Mouse (Mus musculus): ENCODE measurements at regions not wholly inside any gene's neighbourhood (a gene's known extent, or its start where the extent isn't known, plus 50 kb on each side); places are given as distances from the start of the nearest gene placed in this dataset.

DNA sequence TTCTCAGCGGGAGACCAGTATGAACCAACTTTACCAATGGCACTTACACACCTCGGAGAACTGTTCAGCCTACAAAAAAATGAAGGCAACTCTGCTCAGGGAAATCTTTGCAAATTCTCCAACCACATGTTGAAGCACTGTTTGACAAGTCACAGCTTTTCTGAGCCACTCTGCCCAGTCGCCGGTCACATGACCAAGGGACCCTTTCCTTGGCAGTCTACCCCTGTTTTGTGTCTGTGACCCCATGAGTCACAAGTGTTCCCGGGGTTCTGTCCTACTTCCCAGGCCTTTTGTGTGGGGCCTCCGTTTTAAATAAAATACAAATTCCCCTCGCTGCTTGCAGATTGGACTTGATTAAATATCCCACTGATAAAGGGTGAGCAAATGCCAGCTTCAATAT, 323.5 kb upstream of the Mgmt start:
- no peak for ATAC-seq (replicated peaks; ENCODE audit: poor library complexity, severe bottlenecking)

DNA sequence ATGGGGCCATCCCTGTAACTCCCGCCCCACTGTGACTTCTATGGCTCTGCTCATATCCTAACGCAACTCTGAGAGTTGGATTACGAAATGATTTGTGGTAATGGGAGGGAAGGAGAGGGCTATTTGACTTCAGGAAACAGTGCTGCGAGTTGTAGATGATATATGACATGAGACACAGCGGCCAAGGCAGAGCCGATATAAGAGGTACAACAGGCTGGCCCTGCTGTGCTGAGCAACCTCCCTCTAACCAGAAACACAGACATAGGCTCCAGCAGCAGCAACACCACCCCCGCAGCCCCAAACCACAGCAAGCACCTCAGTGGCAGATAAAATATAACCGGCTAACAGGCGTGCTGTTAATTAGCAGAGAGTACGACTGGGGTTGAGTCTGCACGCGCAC, 312.5 kb upstream of the Mgmt start:
- ATAC-seq (replicated peaks; ENCODE audit: poor library complexity, severe bottlenecking), result peak; percentile 88

GRCm38 (mm10) chr7:136584361-136584760, 310.1 kb upstream of the Mgmt start:
- ATAC-seq (replicated peaks; ENCODE audit: poor library complexity, severe bottlenecking), result no peak

DNA sequence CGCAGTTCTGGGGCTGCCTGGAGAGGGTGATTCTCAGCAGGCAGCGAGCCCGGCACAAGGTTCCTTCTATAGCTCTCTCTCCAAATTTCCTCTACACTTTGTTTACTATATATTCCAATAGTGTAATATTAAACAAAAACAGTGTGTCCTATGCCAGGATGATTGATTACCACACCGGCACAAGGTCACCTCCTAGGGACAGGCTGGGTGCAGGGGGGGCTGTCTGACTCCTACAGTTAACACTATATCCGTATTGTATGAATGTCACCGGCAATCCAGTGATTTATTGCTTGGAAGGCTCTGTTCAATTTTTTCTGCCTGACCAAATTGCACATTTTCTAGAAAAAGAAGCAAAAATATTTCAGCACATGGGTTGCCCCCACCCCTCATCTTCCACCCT, 305.9 kb upstream of the Mgmt start:
- no peak for ATAC-seq (replicated peaks; ENCODE audit: poor library complexity, severe bottlenecking)

- no peak for ATAC-seq (replicated peaks; ENCODE audit: poor library complexity, severe bottlenecking)
These were observed 303.5 kb upstream of the Mgmt start for GRCm38 (mm10) chr7:136590947-136591346.

- no peak for ATAC-seq (replicated peaks; ENCODE audit: poor library complexity, severe bottlenecking)
These were observed 286.9 kb upstream of the Mgmt start for GRCm38 (mm10) chr7:136607278-136608120.

GRCm38 (mm10) chr7:136613496-136613895, 280.9 kb upstream of the Mgmt start:
- ATAC-seq (replicated peaks; ENCODE audit: poor library complexity, severe bottlenecking), result no peak

DNA sequence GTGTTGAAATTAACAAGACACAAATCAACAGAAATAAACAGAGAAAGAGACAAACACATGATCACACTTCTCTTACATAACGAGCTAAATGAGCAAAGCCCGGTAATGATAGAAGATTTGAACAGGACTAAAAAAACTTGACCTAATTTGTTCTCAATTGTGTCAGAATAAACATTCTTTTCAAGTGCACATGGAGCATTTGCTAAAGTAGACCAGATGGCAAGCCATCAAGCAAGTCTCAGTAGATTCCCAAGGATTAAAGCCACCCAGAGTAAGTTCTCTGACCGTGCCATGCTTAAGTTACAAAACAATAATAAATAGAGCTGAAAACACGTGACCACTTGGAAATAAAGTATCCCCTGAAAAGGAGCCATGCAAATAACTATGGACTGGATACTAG, 269.9 kb upstream of the Mgmt start:
- ATAC-seq (replicated peaks; ENCODE audit: poor library complexity, severe bottlenecking), result no peak

- no peak for ATAC-seq (replicated peaks; ENCODE audit: poor library complexity, severe bottlenecking)
These were observed 263.3 kb upstream of the Mgmt start for GRCm38 (mm10) chr7:136631089-136631488.

GRCm38 (mm10) chr7:136640160-136640559, 254.3 kb upstream of the Mgmt start:
- no peak for ATAC-seq (replicated peaks; ENCODE audit: poor library complexity, severe bottlenecking)

DNA sequence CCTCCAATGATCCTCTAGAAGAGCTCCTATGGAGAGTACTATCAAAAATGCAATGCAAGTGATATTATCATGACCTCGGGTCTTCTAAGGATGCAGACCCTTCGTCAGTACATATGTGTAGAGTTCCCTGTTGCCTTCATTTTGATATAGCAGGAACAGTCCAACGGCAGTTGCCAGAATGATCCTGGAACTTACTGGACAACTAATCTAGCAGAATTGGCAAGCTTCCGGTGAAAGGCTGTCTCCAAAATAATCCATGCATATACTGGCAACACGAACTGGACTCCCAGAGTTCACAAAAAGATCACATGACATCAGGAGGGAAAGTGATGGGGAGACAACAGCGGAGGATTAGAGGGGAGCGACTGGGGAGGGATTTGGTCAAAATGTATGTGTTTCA, 253.6 kb upstream of the Mgmt start:
- ATAC-seq (replicated peaks; ENCODE audit: poor library complexity, severe bottlenecking), result no peak

GRCm38 (mm10) chr7:136649796-136650195, 244.6 kb upstream of the Mgmt start:
- no peak for ATAC-seq (replicated peaks; ENCODE audit: poor library complexity, severe bottlenecking)

- no peak for ATAC-seq (replicated peaks; ENCODE audit: poor library complexity, severe bottlenecking)
These were observed 234.5 kb upstream of the Mgmt start for GRCm38 (mm10) chr7:136659930-136660329.

- ATAC-seq (replicated peaks; ENCODE audit: poor library complexity, severe bottlenecking), result no peak
These were observed 234.0 kb upstream of the Mgmt start for GRCm38 (mm10) chr7:136660401-136660800.

DNA sequence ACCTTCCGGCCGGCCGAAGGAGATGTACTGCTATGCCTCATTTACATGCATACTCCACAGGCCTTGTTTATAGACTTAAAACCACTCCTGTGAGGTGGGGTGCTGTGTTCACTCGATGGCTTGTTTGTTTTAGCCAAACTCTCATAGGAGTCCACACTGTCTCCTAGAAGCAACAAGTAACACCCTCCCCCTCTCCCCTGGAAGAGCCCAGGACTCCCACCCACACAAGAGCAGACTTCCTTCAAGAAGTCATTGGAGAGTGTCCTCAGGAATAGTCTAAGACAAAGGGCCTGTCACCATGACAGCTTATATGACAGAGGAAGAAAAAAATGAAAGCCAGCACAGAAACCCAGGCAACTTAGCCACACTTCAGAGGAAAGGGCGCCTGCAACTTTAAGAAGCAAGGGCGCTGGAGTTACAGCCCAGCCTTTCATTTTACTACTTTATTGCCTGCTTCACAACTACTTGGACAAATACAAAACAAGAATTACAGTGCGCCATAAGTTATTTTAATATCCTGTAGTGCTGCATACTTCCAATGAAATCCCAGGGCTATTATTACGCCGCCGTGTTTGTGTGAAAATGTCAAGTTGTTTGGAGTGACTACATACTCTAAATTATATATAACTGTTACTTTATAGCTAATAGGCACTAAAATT, 229.9 kb upstream of the Mgmt start:
- no peak for ATAC-seq (replicated peaks; ENCODE audit: poor library complexity, severe bottlenecking)

DNA sequence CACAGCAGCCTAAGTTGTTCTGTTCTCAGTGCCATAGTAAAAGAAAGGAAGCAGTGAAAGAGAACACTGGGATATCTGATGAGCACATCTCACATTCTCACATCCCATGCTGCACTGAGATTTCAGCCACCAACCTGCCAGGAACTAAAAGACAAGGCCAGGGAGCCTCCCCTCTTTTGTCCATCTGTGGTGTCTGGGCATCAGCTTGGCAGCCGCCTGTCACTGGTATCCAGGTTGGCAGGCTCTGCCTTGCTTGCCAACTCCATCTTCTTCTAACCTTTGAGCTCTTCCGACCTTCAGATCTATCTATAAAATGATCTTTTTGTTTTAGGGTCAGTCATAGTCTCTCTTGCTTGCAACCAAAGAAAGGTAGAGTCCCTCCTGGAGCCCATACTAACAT, 228.5 kb upstream of the Mgmt start:
- no peak for ATAC-seq (replicated peaks; ENCODE audit: poor library complexity, severe bottlenecking)

GRCm38 (mm10) chr7:136666707-136667106, 227.7 kb upstream of the Mgmt start:
- no peak for ATAC-seq (replicated peaks; ENCODE audit: poor library complexity, severe bottlenecking)

DNA sequence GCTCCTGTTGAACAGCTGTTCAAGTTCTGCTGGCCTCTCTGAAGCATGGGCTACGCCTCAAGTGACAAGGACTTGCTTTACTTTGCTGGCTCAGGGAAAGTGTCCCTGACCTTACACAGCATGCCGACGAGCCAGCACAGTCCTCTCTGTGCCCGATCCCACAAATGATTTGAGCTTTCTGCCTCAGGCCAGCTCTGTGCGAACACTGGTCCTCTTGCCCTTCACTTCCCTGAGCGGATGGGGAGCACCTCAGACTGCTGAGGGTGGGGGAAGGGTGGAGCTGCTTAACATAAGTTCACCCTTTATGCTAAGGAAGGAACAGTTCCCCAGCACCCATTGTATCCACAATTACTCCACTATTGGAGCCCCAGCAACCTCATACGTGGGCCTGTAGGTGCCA, 223.7 kb upstream of the Mgmt start:
- no peak for ATAC-seq (replicated peaks; ENCODE audit: poor library complexity, severe bottlenecking)

DNA sequence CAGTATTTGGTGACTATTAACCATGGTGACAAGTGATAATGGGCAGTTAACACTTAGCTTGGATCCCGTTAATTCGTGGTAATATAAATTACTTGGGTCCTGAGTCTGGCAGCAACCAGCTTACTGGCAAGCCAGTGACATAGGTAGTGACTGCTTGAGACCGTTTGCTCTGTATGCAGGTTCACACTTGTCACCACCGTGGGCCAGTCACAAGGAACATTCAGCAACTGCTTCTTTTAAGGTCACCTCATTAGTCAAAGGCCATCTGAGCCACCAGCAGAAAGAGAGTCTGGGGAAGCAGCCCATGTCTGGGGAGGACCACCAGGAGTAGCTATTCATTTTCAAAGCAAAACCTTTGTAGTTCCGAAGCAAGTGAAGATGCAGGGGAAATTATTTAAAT, 220.3 kb upstream of the Mgmt start:
- no peak for ATAC-seq (replicated peaks; ENCODE audit: poor library complexity, severe bottlenecking)

DNA sequence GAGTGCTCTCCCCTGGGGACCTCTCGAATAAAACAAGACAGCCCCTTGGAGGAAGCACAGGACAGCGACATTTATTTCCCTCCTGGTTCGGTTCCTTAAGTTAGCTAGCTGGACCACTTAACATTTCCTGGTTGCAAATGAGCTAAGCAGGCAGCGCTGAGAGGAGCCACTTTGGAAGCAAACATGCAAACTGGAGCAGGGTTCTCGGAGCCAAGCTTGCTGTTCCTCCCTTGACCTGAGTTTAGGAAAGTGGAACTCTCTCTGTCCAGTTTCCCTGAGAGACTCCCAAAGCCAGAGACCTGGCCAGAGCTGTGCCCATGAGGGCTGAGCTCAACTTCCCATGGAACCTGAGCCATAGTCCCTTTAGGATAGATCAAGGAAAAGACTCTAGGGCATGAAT, 219.4 kb upstream of the Mgmt start:
- ATAC-seq (replicated peaks; ENCODE audit: poor library complexity, severe bottlenecking), result no peak

DNA sequence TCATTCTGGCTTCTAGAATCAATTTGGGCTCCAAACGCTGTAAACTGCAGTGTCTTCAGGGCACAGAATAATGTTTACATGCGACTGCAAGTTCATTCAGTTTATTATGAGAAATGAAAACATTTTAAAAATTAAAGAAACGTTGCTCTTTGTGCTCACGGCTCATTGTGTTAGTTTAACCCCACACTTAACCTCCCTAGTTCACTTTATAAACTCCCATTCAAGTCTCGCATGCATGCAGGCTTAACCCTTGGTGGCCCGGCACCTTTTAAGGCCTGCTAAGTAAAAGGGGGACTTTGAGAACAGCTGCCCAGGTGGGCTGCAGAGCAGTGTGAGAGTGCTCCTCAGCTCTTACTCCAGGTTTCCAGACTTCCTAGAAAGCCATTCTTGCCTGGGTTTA, 218.3 kb upstream of the Mgmt start:
- no peak for ATAC-seq (replicated peaks; ENCODE audit: poor library complexity, severe bottlenecking)

DNA sequence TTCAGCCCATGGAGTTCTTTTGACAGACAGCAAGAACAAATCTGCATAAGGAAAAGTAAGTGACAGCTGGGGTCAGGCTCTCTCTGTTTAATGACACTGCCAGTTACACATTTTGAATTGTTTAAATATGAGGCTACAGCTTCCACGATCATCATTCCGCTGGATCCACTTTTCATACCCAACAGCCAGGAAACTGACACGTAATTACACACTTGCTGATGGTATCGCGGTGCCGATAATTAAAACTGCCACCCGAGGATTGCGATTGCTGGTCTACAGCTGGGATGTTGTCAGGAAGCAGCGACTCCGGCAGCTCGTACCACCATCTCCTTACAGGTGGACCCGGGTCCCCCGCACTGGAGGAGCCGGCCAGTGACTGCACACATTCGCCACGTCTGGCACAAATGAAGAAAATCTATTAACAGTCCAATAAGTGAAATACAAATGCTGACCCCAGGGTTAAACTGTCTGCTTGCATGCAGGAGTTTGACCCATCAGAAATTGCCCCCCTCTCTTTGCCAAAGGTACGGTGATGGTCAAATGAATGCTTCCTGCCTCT, 217.3 kb upstream of the Mgmt start:
- ATAC-seq (replicated peaks; ENCODE audit: poor library complexity, severe bottlenecking), result no peak

All from granulocyte monocyte progenitor cell, adult 5-6 weeks (primary cell).